Mouse (Mus musculus): ENCODE data around the gene Trim7. TPM values are rescaled to one million over a fixed set of nuclear protein-coding genes. Genes with fewer than 3 reads are reported as not detected.

The Trim7 gene
- polyA plus RNA-seq, 1 experiment from 2014 or later, result 1.4 TPM

GRCm38 (mm10) chr11:48852190-48852589, 26.2 kb downstream of the Trim7 start:
- WGBS, result 72% methylated on average over 4 of the region's 4 CpGs
- Histone ChIP-seq H3K27ac (ENCODE audit: low read length) (no peak overlapping the region), H3K9ac (replicated peaks; ENCODE audit: low read depth, low read length) (no peak overlapping the region; the same call in 1 of the 2 replicates), H3K4me2 (ENCODE audit: low read length) (peak overlapping the region; percentile 98), H3K4me3 (replicated peaks; ENCODE audit: low read length) (peak overlapping the region; percentile 68; the same call in 1 of the 2 replicates), H3K4me1 (replicated peaks; ENCODE audit: control insufficient read depth, insufficient read depth, low read length) (peaks cover 28% of the 10 kb centered on the region), H3K9me3 (ENCODE audit: control insufficient read depth, low read length) (no peaks in the 10 kb centered on the region), H3K27me3 (replicated peaks; ENCODE audit: control insufficient read depth, insufficient read depth, low read length) (no peaks in the 10 kb centered on the region; the same call in 1 of the 2 replicates), H3K36me3 (ENCODE audit: control insufficient read depth, insufficient read depth) (no peaks in the 10 kb centered on the region)
- no peak for ATAC-seq

- peak; percentile 7 for ATAC-seq
- Histone ChIP-seq H3K27me3 (replicated peaks; ENCODE audit: control insufficient read depth, insufficient read depth, low read length) (no peaks in the 10 kb centered on the region; the same call in 1 of the 2 replicates), H3K4me1 (replicated peaks; ENCODE audit: control insufficient read depth, insufficient read depth, low read length) (peaks cover 33% of the 10 kb centered on the region), H3K4me2 (ENCODE audit: low read length) (peak overlapping the region; percentile 98), H3K9ac (replicated peaks; ENCODE audit: low read depth, low read length) (peak overlapping the region; percentile 50), H3K27ac (ENCODE audit: low read length) (no peak overlapping the region), H3K9me3 (ENCODE audit: control insufficient read depth, low read length) (no peaks in the 10 kb centered on the region), H3K4me3 (replicated peaks; ENCODE audit: low read length) (peak overlapping the region; percentile 68), H3K36me3 (ENCODE audit: control insufficient read depth, insufficient read depth) (no peaks in the 10 kb centered on the region)
- WGBS, result 7% methylated on average over 23 of the region's 23 CpGs
These were observed 26.9 kb downstream of the Trim7 start for GRCm38 (mm10) chr11:48852624-48853473.

GRCm38 (mm10) chr11:48853474-48854180, 27.7 kb downstream of the Trim7 start:
- H3K27ac ChIP-seq (ENCODE audit: low read length), result no peak overlapping the region
- WGBS, result under 1% methylated on average over 31 of the region's 31 CpGs
- H3K4me1 ChIP-seq (replicated peaks; ENCODE audit: control insufficient read depth, insufficient read depth, low read length), result peaks cover 41% of the 10 kb centered on the region
- H3K36me3 ChIP-seq (ENCODE audit: control insufficient read depth, insufficient read depth), result no peaks in the 10 kb centered on the region
- ATAC-seq, result peak; percentile 62
- no peaks in the 10 kb centered on the region for H3K9me3 ChIP-seq (ENCODE audit: control insufficient read depth, low read length)
- peak overlapping the region; percentile 50 for H3K9ac ChIP-seq (replicated peaks; ENCODE audit: low read depth, low read length)
- no peaks in the 10 kb centered on the region; the same call in 1 of the 2 replicates for H3K27me3 ChIP-seq (replicated peaks; ENCODE audit: control insufficient read depth, insufficient read depth, low read length)
- peak overlapping the region; percentile 98 for H3K4me2 ChIP-seq (ENCODE audit: low read length)
- peak overlapping the region; percentile 68 for H3K4me3 ChIP-seq (replicated peaks; ENCODE audit: low read length)

- Histone ChIP-seq H3K27ac (ENCODE audit: low read length) (no peak overlapping the region), H3K9ac (replicated peaks; ENCODE audit: low read depth, low read length) (no peak overlapping the region), H3K9me3 (ENCODE audit: control insufficient read depth, low read length) (no peaks in the 10 kb centered on the region), H3K4me3 (replicated peaks; ENCODE audit: low read length) (peak overlapping the region; percentile 50), H3K27me3 (replicated peaks; ENCODE audit: control insufficient read depth, insufficient read depth, low read length) (peaks cover 6% of the 10 kb centered on the region), H3K4me1 (replicated peaks; ENCODE audit: control insufficient read depth, insufficient read depth, low read length) (peaks cover 31% of the 10 kb centered on the region), H3K4me2 (ENCODE audit: low read length) (peak overlapping the region; percentile 98), H3K36me3 (ENCODE audit: control insufficient read depth, insufficient read depth) (no peaks in the 10 kb centered on the region)
- ATAC-seq, result no peak
- WGBS, result 0% methylated on average over 6 of the region's 6 CpGs
These were observed 33.1 kb downstream of the Trim7 start for GRCm38 (mm10) chr11:48859014-48859413.

- Histone ChIP-seq H3K36me3 (ENCODE audit: control insufficient read depth, insufficient read depth) (no peaks in the 10 kb centered on the region), H3K27ac (ENCODE audit: low read length) (no peak overlapping the region), H3K4me2 (ENCODE audit: low read length) (no peak overlapping the region), H3K9ac (replicated peaks; ENCODE audit: low read depth, low read length) (no peak overlapping the region), H3K9me3 (ENCODE audit: control insufficient read depth, low read length) (no peaks in the 10 kb centered on the region), H3K27me3 (replicated peaks; ENCODE audit: control insufficient read depth, insufficient read depth, low read length) (peaks cover 6% of the 10 kb centered on the region), H3K4me1 (replicated peaks; ENCODE audit: control insufficient read depth, insufficient read depth, low read length) (peaks cover 9% of the 10 kb centered on the region; the same call in 1 of the 2 replicates), H3K4me3 (replicated peaks; ENCODE audit: low read length) (no peak overlapping the region)
- no peak for ATAC-seq
- WGBS, result 79% methylated on average over 1 of the region's 1 CpGs
These were observed 36.9 kb downstream of the Trim7 start for GRCm38 (mm10) chr11:48862784-48863319.

GRCm38 (mm10) chr11:48863808-48864207, 37.9 kb downstream of the Trim7 start:
- Histone ChIP-seq H3K27ac (ENCODE audit: low read length) (no peak overlapping the region), H3K4me1 (replicated peaks; ENCODE audit: control insufficient read depth, insufficient read depth, low read length) (no peaks in the 10 kb centered on the region), H3K9ac (replicated peaks; ENCODE audit: low read depth, low read length) (no peak overlapping the region), H3K4me2 (ENCODE audit: low read length) (no peak overlapping the region), H3K9me3 (ENCODE audit: control insufficient read depth, low read length) (no peaks in the 10 kb centered on the region), H3K4me3 (replicated peaks; ENCODE audit: low read length) (no peak overlapping the region), H3K27me3 (replicated peaks; ENCODE audit: control insufficient read depth, insufficient read depth, low read length) (peaks cover 6% of the 10 kb centered on the region), H3K36me3 (ENCODE audit: control insufficient read depth, insufficient read depth) (no peaks in the 10 kb centered on the region)
- 87% methylated on average over 3 of the region's 3 CpGs for WGBS
- ATAC-seq, result no peak

GRCm38 (mm10) chr11:48866481-48866880, 40.5 kb downstream of the Trim7 start:
- no peak overlapping the region for H3K4me3 ChIP-seq (replicated peaks; ENCODE audit: low read length)
- peaks cover 7% of the 10 kb centered on the region for H3K4me1 ChIP-seq (replicated peaks; ENCODE audit: control insufficient read depth, insufficient read depth, low read length)
- ATAC-seq, result no peak

GRCm38 (mm10) chr11:48869380-48870110, 43.6 kb downstream of the Trim7 start:
- no peak overlapping the region for H3K27ac ChIP-seq (ENCODE audit: low read length)
- H3K9me3 ChIP-seq (ENCODE audit: control insufficient read depth, low read length), result no peaks in the 10 kb centered on the region
- ATAC-seq, result no peak
- WGBS, result 78% methylated on average over 7 of the region's 7 CpGs
- H3K9ac ChIP-seq (replicated peaks; ENCODE audit: low read depth, low read length), result no peak overlapping the region
- H3K36me3 ChIP-seq (ENCODE audit: control insufficient read depth, insufficient read depth), result no peaks in the 10 kb centered on the region
- no peak overlapping the region for H3K4me2 ChIP-seq (ENCODE audit: low read length)
- no peaks in the 10 kb centered on the region; the same call in 1 of the 2 replicates for H3K27me3 ChIP-seq (replicated peaks; ENCODE audit: control insufficient read depth, insufficient read depth, low read length)
- H3K4me1 ChIP-seq (replicated peaks; ENCODE audit: control insufficient read depth, insufficient read depth, low read length), result peaks cover 15% of the 10 kb centered on the region
- no peak overlapping the region for H3K4me3 ChIP-seq (replicated peaks; ENCODE audit: low read length)

More at GRCm38 (mm10) chr11:48866481-48866880, 40.5 kb downstream of the Trim7 start:
- Histone ChIP-seq H3K36me3 (ENCODE audit: control insufficient read depth, insufficient read depth) (no peaks in the 10 kb centered on the region), H3K4me2 (ENCODE audit: low read length) (no peak overlapping the region), H3K9me3 (ENCODE audit: control insufficient read depth, low read length) (no peaks in the 10 kb centered on the region), H3K9ac (replicated peaks; ENCODE audit: low read depth, low read length) (no peak overlapping the region), H3K27ac (ENCODE audit: low read length) (no peak overlapping the region), H3K27me3 (replicated peaks; ENCODE audit: control insufficient read depth, insufficient read depth, low read length) (no peaks in the 10 kb centered on the region; the same call in 1 of the 2 replicates)
- 96% methylated on average over 9 of the region's 9 CpGs for WGBS
